Mouse (Mus musculus): ENCODE results near the gene Ripk3.

DNA sequence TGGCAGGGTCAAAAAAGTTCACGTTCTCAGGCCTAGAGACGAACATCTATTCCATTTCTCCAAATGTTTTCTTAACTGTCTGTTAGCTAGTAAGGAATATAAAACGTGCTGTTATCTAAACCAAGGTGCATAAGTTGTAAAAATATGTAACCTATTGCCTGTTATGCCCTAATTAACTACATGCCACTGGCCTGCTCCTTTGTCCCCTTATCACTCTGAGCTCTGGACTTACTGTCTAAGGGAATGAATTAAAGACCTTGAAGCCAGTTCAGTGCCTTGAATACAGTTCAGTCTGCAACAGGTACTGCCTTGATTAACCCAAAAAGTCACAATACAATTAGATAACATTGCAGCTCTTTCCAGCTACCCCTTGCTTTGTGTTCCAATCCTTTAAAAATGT lies 53.3 kb downstream of the Ripk3 start:
- no peak for TF ChIP-seq CTCF (IDR thresholded peaks at IDR 0.05; ENCODE audit: borderline replicate concordance, insufficient read depth, low read depth, low read length)
- no peak for TF ChIP-seq POLR2A (IDR thresholded peaks at IDR 0.05; ENCODE audit: borderline replicate concordance, insufficient read depth, low read length)
